Mouse (Mus musculus): Measurements from ENCODE around the gene Alox8. TPM values are rescaled to one million over a fixed set of nuclear protein-coding genes. Genes with fewer than 3 reads are reported as not detected.

The Alox8 gene
- total RNA-seq, 2 experiments from 2014 or later = 7.5 to 8.2 TPM

- TF ChIP-seq CTCF (conservative IDR thresholded peaks at IDR 0.05) = peak; percentile 93
- no peak overlapping the region for H3K4me3 ChIP-seq
- no peak overlapping the region for H3K27ac ChIP-seq
- DNase-seq (ENCODE audit: low spot score in 2 of 2) = peak; percentile 46 to 59
Observed at GRCm38 (mm10) chr11:69171626-69172025, 26.0 kb downstream of the Alox8 start.

- Histone ChIP-seq H3K4me3 (no peak overlapping the region), H3K27ac (no peak overlapping the region)
- no peak for TF ChIP-seq CTCF (conservative IDR thresholded peaks at IDR 0.05)
- peak in 1 of 2 experiments; percentile 39 for DNase-seq (ENCODE audit: low spot score in 2 of 2)
Observed at GRCm38 (mm10) chr11:69169313-69169712, 28.3 kb downstream of the Alox8 start.

- no peak for TF ChIP-seq CTCF (conservative IDR thresholded peaks at IDR 0.05)
- Histone ChIP-seq H3K4me3 (peak within 1 kb of the TSS; percentile 26), H3K27ac (no peak within 1 kb of the TSS)
- no peak for DNase-seq (ENCODE audit: low spot score in 2 of 2)
Observed at GRCm38 (mm10) chr11:69156800-69157199, 40.8 kb downstream of the Alox8 start, which contains the start of gene Alox12b. TSS of gene Alox12b (plus strand) at chr11:69156989.

- peak overlapping the region; percentile 68; the same call in 1 of the 2 replicates for H3K27ac ChIP-seq
- no peak overlapping the region for H3K4me3 ChIP-seq
- TF ChIP-seq CTCF (conservative IDR thresholded peaks at IDR 0.05) = no peak
- DNase-seq (ENCODE audit: low spot score in 2 of 2) = no peak
Observed at GRCm38 (mm10) chr11:69155351-69155750, 42.3 kb downstream of the Alox8 start.

- Histone ChIP-seq H3K27ac (peak overlapping the region; percentile 68), H3K4me3 (no peak overlapping the region)
- no peak for TF ChIP-seq CTCF (conservative IDR thresholded peaks at IDR 0.05)
- DNase-seq (ENCODE audit: low spot score in 2 of 2) = peak in 1 of 2 experiments; percentile 33
Observed at GRCm38 (mm10) chr11:69153831-69154230, 43.8 kb downstream of the Alox8 start.

- no peak for TF ChIP-seq CTCF (conservative IDR thresholded peaks at IDR 0.05)
- DNase-seq (ENCODE audit: low spot score in 2 of 2) = no peak
- peak overlapping the region; percentile 43 for H3K4me3 ChIP-seq
- H3K27ac ChIP-seq = peak overlapping the region; percentile 61; the same call in 1 of the 2 replicates
Observed at GRCm38 (mm10) chr11:69151004-69151403, 46.6 kb downstream of the Alox8 start.

- peak; percentile 82 for TF ChIP-seq CTCF (conservative IDR thresholded peaks at IDR 0.05)
- peak overlapping the region; percentile 43 for H3K4me3 ChIP-seq
- H3K27ac ChIP-seq = peak overlapping the region; percentile 61
- DNase-seq (ENCODE audit: low spot score in 2 of 2) = peak in 1 of 2 experiments; percentile 70
Observed at GRCm38 (mm10) chr11:69150444-69150843, 47.2 kb downstream of the Alox8 start.

GRCm38 (mm10) chr11:69149728-69150127 lies 47.9 kb downstream of the Alox8 start:
- H3K4me3 ChIP-seq = no peak overlapping the region
- TF ChIP-seq CTCF (conservative IDR thresholded peaks at IDR 0.05) = no peak
- DNase-seq (ENCODE audit: low spot score in 2 of 2) = no peak
- peak overlapping the region; percentile 24; the same call in 1 of the 2 replicates for H3K27ac ChIP-seq

GRCm38 (mm10) chr11:69148451-69148960 lies 49.1 kb downstream of the Alox8 start:
- TF ChIP-seq CTCF (conservative IDR thresholded peaks at IDR 0.05) = no peak
- DNase-seq (ENCODE audit: low spot score in 2 of 2) = no peak
- Histone ChIP-seq H3K27ac (no peak overlapping the region; the same call in 1 of the 2 replicates), H3K4me3 (no peak overlapping the region)

GRCm38 (mm10) chr11:69147546-69147945 lies 50.1 kb downstream of the Alox8 start:
- TF ChIP-seq CTCF (conservative IDR thresholded peaks at IDR 0.05) = no peak
- peak; percentile 50 to 59 for DNase-seq (ENCODE audit: low spot score in 2 of 2)
- peak overlapping the region; percentile 71; the same call in 1 of the 2 replicates for H3K27ac ChIP-seq
- H3K4me3 ChIP-seq = no peak overlapping the region

- no peak overlapping the region for H3K27ac ChIP-seq
Observed at GRCm38 (mm10) chr11:69135361-69135760, 62.3 kb downstream of the Alox8 start.

GRCm38 (mm10) chr11:69134622-69134968 lies 63.0 kb downstream of the Alox8 start:
- Histone ChIP-seq H3K4me3 (peak overlapping the region; percentile 62), H3K27ac (peak overlapping the region; percentile 85)
- no peak for TF ChIP-seq CTCF (conservative IDR thresholded peaks at IDR 0.05)
- no peak for DNase-seq (ENCODE audit: low spot score in 2 of 2)

More at GRCm38 (mm10) chr11:69135361-69135760, 62.3 kb downstream of the Alox8 start:
- no peak overlapping the region for H3K4me3 ChIP-seq
- no peak for TF ChIP-seq CTCF (conservative IDR thresholded peaks at IDR 0.05)
- DNase-seq (ENCODE audit: low spot score in 2 of 2) = no peak

Other genes starting within 250 kb of the Alox8 start
- 1 to 10 TPM; 9.5 to 9.7 TPM for gene Arhgef15, start 240.4 kb downstream of the Alox8 start, total RNA-seq (2021)
- 1 to 10 TPM; 5.8 to 6.2 TPM for gene Slc25a35, start 229.7 kb downstream of the Alox8 start, total RNA-seq (2021)
- gene Rangrf, start 222.7 kb downstream of the Alox8 start, total RNA-seq (2021) = 10 to 100 TPM; 16.8 to 20.7 TPM
- gene Pfas, start 189.4 kb downstream of the Alox8 start, total RNA-seq (2021) = 10 to 100 TPM; 27.5 to 27.8 TPM
- gene Ctc1, start 181.9 kb downstream of the Alox8 start, total RNA-seq (2021) = 10 to 100 TPM; 40.3 to 43.1 TPM
- under 1 TPM; 0.54 to 0.79 TPM for gene Aurkb, start 152.2 kb downstream of the Alox8 start, total RNA-seq (2021)
- 10 to 100 TPM; 26.6 to 30.8 TPM for gene Borcs6, start 138.1 kb downstream of the Alox8 start, total RNA-seq (2021)
- 10 to 100 TPM; 20.3 to 21.6 TPM for gene Tmem107, start 127.0 kb downstream of the Alox8 start, total RNA-seq (2021)
- 1,000 to 10,000 TPM in 1 of 2 experiments, 100 to 1,000 TPM in 1; 988 to 1,016 TPM for gene Vamp2, start 109.4 kb downstream of the Alox8 start, total RNA-seq (2021)
- 10 to 100 TPM; 83.4 to 95.2 TPM for gene Per1, start 102.6 kb downstream of the Alox8 start, total RNA-seq (2021)
- 1 to 10 TPM in 1 of 2 experiments, under 1 TPM in 1; 0.79 to 1.0 TPM for gene Hes7, start 77.4 kb downstream of the Alox8 start, total RNA-seq (2021)
- gene 9130213A22Rik, start 75.3 kb downstream of the Alox8 start, total RNA-seq (2021) = 1 to 10 TPM; 1.4 to 1.5 TPM
- gene Aloxe3, start 71.9 kb downstream of the Alox8 start, total RNA-seq (2021) = 10 to 100 TPM in 1 of 2 experiments, 1 to 10 TPM in 1; 7.8 to 11.1 TPM
- gene Alox12b, start 40.9 kb downstream of the Alox8 start, total RNA-seq (2021) = 10 to 100 TPM in 1 of 2 experiments, 1 to 10 TPM in 1; 8.7 to 12.2 TPM
- gene Gucy2e, start 39.2 kb upstream of the Alox8 start, total RNA-seq (2021) = 1 to 10 TPM; 2.1 to 2.3 TPM
- gene Cntrob, start 125.9 kb upstream of the Alox8 start, total RNA-seq (2021) = 10 to 100 TPM; 13.9 to 17.8 TPM
- gene Trappc1, start 126.1 kb upstream of the Alox8 start, total RNA-seq (2021) = 10 to 100 TPM; 63.0 to 63.5 TPM
- 10 to 100 TPM; 20.6 to 26.1 TPM for gene Kcnab3, start 128.4 kb upstream of the Alox8 start, total RNA-seq (2021)
- 100 to 1,000 TPM; 110 to 117 TPM for gene Rnf227, start 142.6 kb upstream of the Alox8 start, total RNA-seq (2021)
- gene Chd3, start 171.6 kb upstream of the Alox8 start, total RNA-seq (2021) = 100 to 1,000 TPM; 541 to 561 TPM
- 100 to 1,000 TPM; 109 to 127 TPM for gene Naa38, start 197.6 kb upstream of the Alox8 start, total RNA-seq (2021)
- gene Cyb5d1, start 197.8 kb upstream of the Alox8 start, total RNA-seq (2021) = 10 to 100 TPM; 43.6 to 45.0 TPM
- 1 to 10 TPM; 2.6 to 5.0 TPM for gene Tmem88, start 200.4 kb upstream of the Alox8 start, total RNA-seq (2021)
- 10 to 100 TPM; 34.3 to 40.9 TPM for gene Kdm6b, start 215.8 kb upstream of the Alox8 start, total RNA-seq (2021)